Comparison of ENCODE assay signal across 16 mouse cellular contexts in the genomic region with DNA sequence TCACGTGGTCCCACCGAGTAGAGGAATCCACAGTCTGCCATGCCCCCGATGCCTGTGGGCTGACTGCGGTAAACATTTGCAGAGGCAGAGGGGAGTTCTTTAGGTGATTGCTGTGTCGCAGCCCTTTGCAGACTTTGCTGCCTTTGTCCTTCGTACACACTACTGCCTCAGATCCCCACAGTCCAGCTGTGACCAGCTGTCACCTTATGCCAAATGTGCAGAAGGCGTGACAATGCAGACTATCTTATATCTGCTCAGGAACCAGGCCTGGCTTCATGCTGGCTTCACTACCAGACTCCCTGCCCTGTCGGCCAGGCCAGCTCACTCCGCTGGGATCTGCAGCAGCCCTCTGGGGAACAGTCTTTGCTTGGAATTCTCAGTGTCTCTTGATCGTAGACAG. TPM values are rescaled to one million over a fixed set of nuclear protein-coding genes. Genes with fewer than 3 reads are reported as not detected.
DNase-seq lines count a peak whose midpoint lies in the region; ATAC-seq and TF ChIP-seq lines count a peak whose summit lies in the region.
"Had no signal": no experiment of that assay in that cellular context is flagged by ENCODE, and none has a peak within 500 bp of the region (broad histone marks: within the 10 kb centered on the region; RNA-seq: fewer than 3 reads in every experiment).

No protein-coding gene starts in this region.

- H3K4me2 ChIP-seq in hindbrain, embryonic 12.5 days (replicated peaks): no peak overlapping the region
- H3K4me2 ChIP-seq in hindbrain, embryonic 13.5 days: no peak overlapping the region
- H3K4me2 ChIP-seq in lung, embryonic 14.5 days: no peak overlapping the region
- H3K4me2 ChIP-seq in embryonic facial prominence, embryonic 11.5 days (ENCODE audit: low read depth, low read length): no peak overlapping the region
- no peak overlapping the region for H3K4me2 ChIP-seq in hindbrain, embryonic 15.5 days

- H3K4me3 ChIP-seq in hindbrain, embryonic 12.5 days: no peak overlapping the region
- H3K4me3 ChIP-seq in hindbrain, embryonic 13.5 days: no peak overlapping the region
- H3K4me3 ChIP-seq in lung, embryonic 14.5 days (ENCODE audit: low read depth, low read length): no peak overlapping the region
- H3K4me3 ChIP-seq in lung, adult 2 months (replicated peaks; ENCODE audit: extremely low read depth, low read depth, low read length): no peak overlapping the region
- H3K4me3 ChIP-seq in embryonic facial prominence, embryonic 11.5 days (ENCODE audit: low read depth, low read length): no peak overlapping the region
- no peak overlapping the region for H3K4me3 ChIP-seq in hindbrain, embryonic 15.5 days
- H3K4me3 ChIP-seq: gastrocnemius, adult 2 months had no signal

- H3K4me1 ChIP-seq in hindbrain, embryonic 12.5 days: peaks cover 3% of the 10 kb centered on the region; the same call in 1 of the 2 replicates
- H3K4me1 ChIP-seq in hindbrain, embryonic 13.5 days (replicated peaks): peaks cover 5% of the 10 kb centered on the region
- H3K4me1 ChIP-seq in lung, embryonic 14.5 days (ENCODE audit: insufficient read depth): no peaks in the 10 kb centered on the region
- no peaks in the 10 kb centered on the region for H3K4me1 ChIP-seq in lung, adult 2 months (ENCODE audit: control insufficient read depth, insufficient read depth, low read length)
- no peaks in the 10 kb centered on the region for H3K4me1 ChIP-seq in embryonic facial prominence, embryonic 11.5 days (ENCODE audit: control insufficient read depth, insufficient read depth, low read length)
- no peaks in the 10 kb centered on the region for H3K4me1 ChIP-seq in hindbrain, embryonic 15.5 days (replicated peaks)

- no peak for TF ChIP-seq POLR2A in lung, adult 2 months (IDR thresholded peaks at IDR 0.05; ENCODE audit: borderline replicate concordance, extremely low read depth, low read depth, low read length)

- no peak overlapping the region for H3K27ac ChIP-seq in hindbrain, embryonic 12.5 days
- no peak overlapping the region for H3K27ac ChIP-seq in hindbrain, embryonic 13.5 days
- no peak overlapping the region for H3K27ac ChIP-seq in lung, embryonic 14.5 days (ENCODE audit: low read depth)
- no peak overlapping the region for H3K27ac ChIP-seq in embryonic facial prominence, embryonic 11.5 days (replicated peaks; ENCODE audit: low read depth, low read length)
- H3K27ac ChIP-seq in hindbrain, embryonic 15.5 days (replicated peaks): no peak overlapping the region
- H3K27ac ChIP-seq: gastrocnemius, adult 2 months; liver, embryonic 14.5 days had no signal

- H3K9me3 ChIP-seq in hindbrain, embryonic 12.5 days (replicated peaks): peaks cover 6% of the 10 kb centered on the region; the same call in 1 of the 2 replicates
- H3K9me3 ChIP-seq in hindbrain, embryonic 13.5 days: no peaks in the 10 kb centered on the region; the same call in 1 of the 2 replicates
- H3K9me3 ChIP-seq in lung, embryonic 14.5 days (ENCODE audit: low read depth, low read length): no peaks in the 10 kb centered on the region
- no peaks in the 10 kb centered on the region for H3K9me3 ChIP-seq in embryonic facial prominence, embryonic 11.5 days (replicated peaks; ENCODE audit: control insufficient read depth, low read length)
- H3K9me3 ChIP-seq in hindbrain, embryonic 15.5 days: no peaks in the 10 kb centered on the region
- H3K9me3 ChIP-seq: G1E had no signal

- ATAC-seq in hindbrain, embryonic 12.5 days (ENCODE audit: low FRiP score): 0 out of 2 replicates have a peak, but pooled peaks have one; percentile 48
- ATAC-seq in hindbrain, embryonic 13.5 days (ENCODE audit: low FRiP score): no peak
- peak; percentile 52; the same call in 1 of the 2 replicates for ATAC-seq in lung, embryonic 14.5 days (ENCODE audit: insufficient read depth)
- 0 out of 2 replicates have a peak, but pooled peaks have one; percentile 23 for ATAC-seq in embryonic facial prominence, embryonic 11.5 days (replicated peaks; ENCODE audit: insufficient number of reproducible peaks, low FRiP score, low TSS enrichment, low read depth)
- 0 out of 2 replicates have a peak, but pooled peaks have one; percentile 48 for ATAC-seq in hindbrain, embryonic 15.5 days (ENCODE audit: low FRiP score, low read depth)
- ATAC-seq: forebrain, embryonic 16.5 days had no signal

- no peak overlapping the region for H3K9ac ChIP-seq in hindbrain, embryonic 12.5 days
- H3K9ac ChIP-seq in hindbrain, embryonic 13.5 days: no peak overlapping the region
- no peak overlapping the region for H3K9ac ChIP-seq in lung, embryonic 14.5 days
- no peak overlapping the region for H3K9ac ChIP-seq in embryonic facial prominence, embryonic 11.5 days (replicated peaks; ENCODE audit: low read length)
- no peak overlapping the region for H3K9ac ChIP-seq in hindbrain, embryonic 15.5 days
- H3K9ac ChIP-seq: liver, embryonic 14.5 days had no signal

- 35% methylated on average over 10 of the region's 10 CpGs for WGBS in hindbrain, embryonic 12.5 days
- 41% methylated on average over 10 of the region's 10 CpGs for WGBS in hindbrain, embryonic 13.5 days
- WGBS in lung, embryonic 14.5 days: 34% methylated on average over 10 of the region's 10 CpGs
- WGBS in lung, adult 2 months: 48% methylated on average over 10 of the region's 10 CpGs
- WGBS in embryonic facial prominence, embryonic 11.5 days: 50% methylated on average over 10 of the region's 10 CpGs
- 35% methylated on average over 10 of the region's 10 CpGs for WGBS in hindbrain, embryonic 15.5 days

- peak; percentile 33 for DNase-seq in lung, embryonic 14.5 days
- DNase-seq in lung, adult 2 months: no peak
- no peak for DNase-seq in embryonic facial prominence, embryonic 11.5 days (ENCODE audit: low spot score)
- no peak for DNase-seq in right cerebral cortex, postnatal 4 days
- DNase-seq: cerebellum, adult 11-12 months; gastrocnemius, adult 2 months; heart, adult 18-20 months; heart, postnatal 36 days; kidney, postnatal 25 days; thymus, adult 2 months had no signal

- no peaks in the 10 kb centered on the region for H3K27me3 ChIP-seq in hindbrain, embryonic 12.5 days
- no peaks in the 10 kb centered on the region for H3K27me3 ChIP-seq in hindbrain, embryonic 13.5 days
- H3K27me3 ChIP-seq in lung, embryonic 14.5 days (ENCODE audit: insufficient read depth, low read length): no peaks in the 10 kb centered on the region
- H3K27me3 ChIP-seq in embryonic facial prominence, embryonic 11.5 days (ENCODE audit: control insufficient read depth, insufficient read depth, low read length): no peaks in the 10 kb centered on the region
- no peaks in the 10 kb centered on the region for H3K27me3 ChIP-seq in hindbrain, embryonic 15.5 days

- H3K36me3 ChIP-seq in hindbrain, embryonic 12.5 days: no peaks in the 10 kb centered on the region
- H3K36me3 ChIP-seq in hindbrain, embryonic 13.5 days: no peaks in the 10 kb centered on the region
- no peaks in the 10 kb centered on the region for H3K36me3 ChIP-seq in lung, embryonic 14.5 days (ENCODE audit: insufficient read depth)
- no peaks in the 10 kb centered on the region for H3K36me3 ChIP-seq in embryonic facial prominence, embryonic 11.5 days (replicated peaks; ENCODE audit: control insufficient read depth, insufficient read depth, low read depth, low read length)
- no peaks in the 10 kb centered on the region for H3K36me3 ChIP-seq in hindbrain, embryonic 15.5 days
- H3K36me3 ChIP-seq: G1E had no signal

- TF ChIP-seq CTCF in lung, embryonic 14.5 days (IDR thresholded peaks at IDR 0.05; ENCODE audit: low read depth): no peak
- no peak for TF ChIP-seq CTCF in lung, adult 2 months (IDR thresholded peaks at IDR 0.05; ENCODE audit: insufficient read depth, low read length)

RNA-seq across cellular contexts. Expression of a gene that starts 29.5 kb away (rescaled TPM):
- polyA plus RNA-seq in hindbrain, embryonic 12.5 days (2016; fragmentation: Nextera tagmentation; extraction: Ambion mirVana): 3.7 and 4.1 TPM in 2 replicates
- 4.2 and 5.2 TPM in 2 replicates for polyA plus RNA-seq in hindbrain, embryonic 13.5 days (2015; fragmentation: Nextera tagmentation; extraction: Ambion mirVana)
- 1.1 and 1.3 TPM in 2 replicates for polyA plus RNA-seq in lung, embryonic 14.5 days (2014; fragmentation: Nextera tagmentation; extraction: Ambion mirVana)
- 3.5 and 5.5 TPM in 2 replicates for polyA plus RNA-seq in lung, adult 2 months (2012; rRNA removed)
- polyA plus RNA-seq in embryonic facial prominence, embryonic 11.5 days (2014; fragmentation: Nextera tagmentation; extraction: Ambion mirVana): 1.6 and 2.1 TPM in 2 replicates
- polyA plus RNA-seq in hindbrain, embryonic 15.5 days (2015; fragmentation: Nextera tagmentation; extraction: Ambion mirVana): 6.8 and 7.6 TPM in 2 replicates
- polyA plus RNA-seq: G1E had no signal
